Mouse (Mus musculus): ENCODE results near the gene Ucp2.

- TF ChIP-seq GATA1 (IDR thresholded peaks at IDR 0.05; ENCODE audit: low read length), result no peak
- TF ChIP-seq TAL1 (IDR thresholded peaks at IDR 0.05; ENCODE audit: low read length), result no peak
These were observed 29.4 kb upstream of the Ucp2 start for GRCm38 (mm10) chr7:100463757-100464156.

Data from erythroblast, embryonic 14.5 days (primary cell).